Mouse (Mus musculus) intestine, embryonic 15.5 days (tissue): Measurements from ENCODE around the gene Mark4. TPM values are rescaled to one million over a fixed set of nuclear protein-coding genes. Genes with fewer than 3 reads are reported as not detected.

Experiments
- ATAC-seq: fragments of 200-750 bp; cut with Nextera tagmentation; 2 replicates; pipeline ENCODE4 v1.8.0; 2017; ENCODE audit warnings: moderate TSS enrichment, moderate library complexity
- H3K27ac ChIP-seq: fragments of 300-500 bp; sonication (generic); 2 replicates; pipeline ENCODE4 v1.5.1; 2015; ENCODE audit warnings: mild to moderate bottlenecking, inconsistent platforms
- H3K27me3 ChIP-seq: fragments of 300-500 bp; sonication (generic); replicated peaks from 2 replicates; pipeline ENCODE4 v1.6.1; 2015; ENCODE audit warnings: inconsistent platforms
- H3K36me3 ChIP-seq: fragments of 300-500 bp; sonication (generic); 2 replicates; pipeline ENCODE4 v1.6.1; 2015; ENCODE audit warnings: inconsistent platforms
- H3K4me1 ChIP-seq: fragments of 300-500 bp; sonication (generic); replicated peaks from 2 replicates; pipeline ENCODE4 v1.6.1; 2015; ENCODE audit warnings: inconsistent platforms
- H3K4me2 ChIP-seq: fragments of 300-500 bp; sonication (generic); replicated peaks from 2 replicates; pipeline ENCODE4 v1.6.1; 2015; ENCODE audit warnings: mild to moderate bottlenecking, inconsistent platforms
- H3K4me3 ChIP-seq: fragments of 300-500 bp; sonication (generic); replicated peaks from 2 replicates; pipeline ENCODE4 v1.5.1; 2015; ENCODE audit warnings: inconsistent platforms
- H3K9ac ChIP-seq: fragments of 300-500 bp; sonication (generic); 2 replicates; pipeline ENCODE4 v1.6.1; 2015; ENCODE audit warnings: inconsistent platforms
- H3K9me3 ChIP-seq: fragments of 300-500 bp; sonication (generic); 2 replicates; pipeline ENCODE4 v1.6.1; 2016; ENCODE audit warnings: inconsistent platforms
- WGBS: fragments of 180-500 bp; shearing (Covaris S2); methylation state at CpG from one replicate; pipeline ENCODE4 v1.1.7; 2015; 5-methylcytosine and 5-hydroxymethylcytosine counted together
- polyA plus RNA-seq: library from polyadenylated mRNA; unstranded; fragments of >200 nt; fragmentation: Nextera tagmentation; extraction: Ambion mirVana; gene quantifications from 2 replicates; pipeline ENCODE4 v1.2.1, GENCODE M21; 2015

The Mark4 gene
- polyA plus RNA-seq, 1 experiment from 2014 or later = 6.1 TPM

- Histone ChIP-seq H3K9me3 (no peaks in the 10 kb centered on the region), H3K4me1 (peaks cover 10% of the 10 kb centered on the region), H3K9ac (peak overlapping the region; percentile 37; the same call in 1 of the 2 replicates), H3K4me3 (peak overlapping the region; percentile 23; the same call in 1 of the 2 replicates), H3K27ac (no peak overlapping the region), H3K4me2 (peak overlapping the region; percentile 56), H3K36me3 (no peaks in the 10 kb centered on the region), H3K27me3 (peaks cover 46% of the 10 kb centered on the region)
- no peak for ATAC-seq
- WGBS = 3% methylated on average over 26 of the region's 26 CpGs
Measured at GRCm38 (mm10) chr7:19491731-19492130, 33.1 kb upstream of the Mark4 start.

DNA sequence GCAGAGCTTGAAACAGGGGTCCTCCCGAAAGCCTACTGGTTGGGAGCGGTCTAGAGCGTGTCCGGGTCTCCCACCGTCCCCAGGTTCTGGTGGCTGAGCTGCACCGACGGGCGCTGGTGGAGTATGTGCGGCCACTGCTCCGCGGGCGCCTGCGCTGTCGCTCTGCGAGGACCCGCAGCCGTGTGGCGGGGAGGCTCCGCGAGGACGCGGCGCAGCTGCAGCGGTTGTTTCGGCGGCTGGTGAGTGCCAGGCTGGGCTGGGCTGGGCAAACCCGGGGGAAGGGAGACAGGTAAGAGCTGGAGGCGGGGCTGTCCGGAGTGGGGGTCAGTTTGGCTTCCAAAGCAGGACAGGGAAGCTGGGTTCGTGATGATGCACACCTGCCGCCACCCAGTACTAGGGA lies 30.9 kb upstream of the Mark4 start:
- Histone ChIP-seq H3K4me2 (peak overlapping the region; percentile 8; the same call in 1 of the 2 replicates), H3K4me1 (peaks cover 10% of the 10 kb centered on the region), H3K9me3 (no peaks in the 10 kb centered on the region), H3K27me3 (peaks cover 46% of the 10 kb centered on the region), H3K4me3 (0 out of 2 replicates have a peak overlapping the region, but pooled peaks have one; percentile 6), H3K9ac (no peak overlapping the region), H3K27ac (no peak overlapping the region), H3K36me3 (no peaks in the 10 kb centered on the region)
- ATAC-seq = no peak
- WGBS = 11% methylated on average over 31 of the region's 31 CpGs

- Histone ChIP-seq H3K9me3 (no peaks in the 10 kb centered on the region), H3K4me1 (peaks cover 6% of the 10 kb centered on the region), H3K4me3 (no peak overlapping the region), H3K27me3 (peaks cover 38% of the 10 kb centered on the region), H3K36me3 (no peaks in the 10 kb centered on the region), H3K4me2 (no peak overlapping the region), H3K27ac (no peak overlapping the region), H3K9ac (no peak overlapping the region)
- ATAC-seq = no peak
- 89% methylated on average over 7 of the region's 7 CpGs for WGBS
Measured at GRCm38 (mm10) chr7:19486549-19486948, 27.9 kb upstream of the Mark4 start.

- H3K4me3 ChIP-seq = no peak overlapping the region
- H3K36me3 ChIP-seq = no peaks in the 10 kb centered on the region
- H3K9ac ChIP-seq = no peak overlapping the region
- peaks cover 28% of the 10 kb centered on the region for H3K27me3 ChIP-seq
- ATAC-seq = no peak
- no peaks in the 10 kb centered on the region for H3K9me3 ChIP-seq
- no peak overlapping the region for H3K27ac ChIP-seq
- no peak overlapping the region for H3K4me2 ChIP-seq
- 92% methylated on average over 1 of the region's 1 CpGs for WGBS
- H3K4me1 ChIP-seq = peaks cover 4% of the 10 kb centered on the region
Measured at GRCm38 (mm10) chr7:19485488-19485887, 26.9 kb upstream of the Mark4 start.

DNA sequence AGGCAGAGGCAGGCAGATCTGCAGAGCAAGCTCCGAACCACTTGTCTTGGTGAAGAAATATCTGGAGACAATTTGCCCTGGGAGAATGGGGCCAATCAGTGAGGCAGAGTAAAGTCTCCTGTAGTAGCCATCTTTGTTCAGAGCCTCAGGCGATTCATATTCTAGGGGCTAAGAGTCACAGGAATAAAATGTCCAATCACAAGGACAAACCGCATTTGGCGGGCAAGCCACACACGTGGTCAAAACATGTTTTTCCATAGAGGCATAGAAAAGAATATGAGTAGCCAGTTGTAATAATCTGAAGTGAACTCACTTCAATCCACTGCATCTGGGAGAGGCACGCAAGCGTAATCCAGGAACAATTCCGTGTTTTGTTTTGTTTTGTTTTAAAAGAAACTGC lies 24.7 kb upstream of the Mark4 start:
- Histone ChIP-seq H3K27me3 (peaks cover 9% of the 10 kb centered on the region), H3K36me3 (no peaks in the 10 kb centered on the region), H3K4me1 (no peaks in the 10 kb centered on the region), H3K4me3 (no peak overlapping the region), H3K4me2 (no peak overlapping the region), H3K27ac (no peak overlapping the region), H3K9me3 (no peaks in the 10 kb centered on the region), H3K9ac (no peak overlapping the region)
- ATAC-seq = no peak
- WGBS = 82% methylated on average over 8 of the region's 8 CpGs

- no peak overlapping the region for H3K27ac ChIP-seq
- H3K36me3 ChIP-seq = no peaks in the 10 kb centered on the region
- H3K9ac ChIP-seq = no peak overlapping the region
- 0 out of 2 replicates have a peak, but pooled peaks cover 3% of the 10 kb centered on the region for H3K4me1 ChIP-seq
- peaks cover 23% of the 10 kb centered on the region for H3K27me3 ChIP-seq
- H3K4me2 ChIP-seq = no peak overlapping the region
- WGBS = 25% methylated on average over 14 of the region's 14 CpGs
- H3K9me3 ChIP-seq = no peaks in the 10 kb centered on the region
- no peak overlapping the region for H3K4me3 ChIP-seq
- no peak for ATAC-seq
Measured at GRCm38 (mm10) chr7:19477624-19478384, 19.2 kb upstream of the Mark4 start.

- 60% methylated on average over 2 of the region's 2 CpGs for WGBS
- peaks cover 30% of the 10 kb centered on the region for H3K27me3 ChIP-seq
- no peak for ATAC-seq
Measured at GRCm38 (mm10) chr7:19477084-19477483, 18.5 kb upstream of the Mark4 start.

GRCm38 (mm10) chr7:19473875-19474443 lies 15.3 kb upstream of the Mark4 start:
- peaks cover 57% of the 10 kb centered on the region for H3K27me3 ChIP-seq
- H3K4me3 ChIP-seq = peak overlapping the region; percentile 57
- H3K4me2 ChIP-seq = peak overlapping the region; percentile 96
- WGBS = under 1% methylated on average over 88 of the region's 89 CpGs
- H3K27ac ChIP-seq = peak overlapping the region; percentile 70
- no peaks in the 10 kb centered on the region for H3K36me3 ChIP-seq
- 0 out of 2 replicates have a peak, but pooled peaks cover 3% of the 10 kb centered on the region for H3K4me1 ChIP-seq
- H3K9ac ChIP-seq = peak overlapping the region; percentile 54
- peak; percentile 92 for ATAC-seq
- no peaks in the 10 kb centered on the region for H3K9me3 ChIP-seq

More at GRCm38 (mm10) chr7:19477084-19477483, 18.5 kb upstream of the Mark4 start:
- Histone ChIP-seq H3K4me2 (no peak overlapping the region), H3K4me3 (no peak overlapping the region), H3K4me1 (0 out of 2 replicates have a peak, but pooled peaks cover 3% of the 10 kb centered on the region), H3K9me3 (no peaks in the 10 kb centered on the region), H3K9ac (no peak overlapping the region), H3K36me3 (no peaks in the 10 kb centered on the region), H3K27ac (no peak overlapping the region)

DNA sequence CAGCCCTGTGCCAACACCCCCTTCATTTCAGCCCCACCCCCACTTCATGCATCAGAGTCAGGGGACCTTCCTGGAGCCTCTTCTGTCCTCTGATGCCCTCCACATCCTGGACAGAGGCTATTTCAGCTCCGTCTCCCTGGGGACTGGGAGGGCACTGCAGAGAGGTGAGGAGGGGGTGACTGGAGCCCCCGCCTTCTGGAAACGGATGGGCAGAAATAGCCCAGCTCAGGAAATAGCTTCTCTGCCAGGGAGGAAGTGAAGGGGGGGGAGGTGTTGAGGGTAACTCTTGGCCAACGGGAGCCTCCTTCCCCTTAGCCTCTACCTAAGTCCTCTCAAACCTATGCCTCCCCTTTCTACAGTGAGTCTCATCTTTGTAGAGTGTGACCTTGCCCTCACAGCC lies 13.8 kb upstream of the Mark4 start:
- 36% methylated on average over 4 of the region's 4 CpGs for WGBS
- Histone ChIP-seq H3K36me3 (no peaks in the 10 kb centered on the region), H3K4me2 (no peak overlapping the region), H3K9ac (no peak overlapping the region), H3K4me3 (no peak overlapping the region), H3K27ac (no peak overlapping the region), H3K4me1 (0 out of 2 replicates have a peak, but pooled peaks cover 3% of the 10 kb centered on the region), H3K9me3 (no peaks in the 10 kb centered on the region), H3K27me3 (peaks cover 61% of the 10 kb centered on the region)
- ATAC-seq = no peak

- H3K4me1 ChIP-seq = 0 out of 2 replicates have a peak, but pooled peaks cover 3% of the 10 kb centered on the region
- no peak overlapping the region for H3K4me3 ChIP-seq
- no peaks in the 10 kb centered on the region for H3K9me3 ChIP-seq
- H3K36me3 ChIP-seq = no peaks in the 10 kb centered on the region
- no peak overlapping the region for H3K27ac ChIP-seq
- H3K9ac ChIP-seq = no peak overlapping the region
- 16% methylated on average over 14 of the region's 14 CpGs for WGBS
- H3K4me2 ChIP-seq = peak overlapping the region; percentile 26; the same call in 1 of the 2 replicates
- ATAC-seq = no peak
- peaks cover 62% of the 10 kb centered on the region for H3K27me3 ChIP-seq
Measured at GRCm38 (mm10) chr7:19470308-19470707, 11.7 kb upstream of the Mark4 start.

- Histone ChIP-seq H3K36me3 (no peaks in the 10 kb centered on the region), H3K27ac (no peak overlapping the region), H3K4me1 (0 out of 2 replicates have a peak, but pooled peaks cover 9% of the 10 kb centered on the region), H3K4me2 (no peak overlapping the region), H3K27me3 (peaks cover 57% of the 10 kb centered on the region), H3K9me3 (no peaks in the 10 kb centered on the region), H3K9ac (no peak overlapping the region), H3K4me3 (no peak overlapping the region)
- WGBS = 25% methylated on average over 23 of the region's 23 CpGs
- no peak for ATAC-seq
Measured at GRCm38 (mm10) chr7:19469404-19469803, 10.8 kb upstream of the Mark4 start.

DNA sequence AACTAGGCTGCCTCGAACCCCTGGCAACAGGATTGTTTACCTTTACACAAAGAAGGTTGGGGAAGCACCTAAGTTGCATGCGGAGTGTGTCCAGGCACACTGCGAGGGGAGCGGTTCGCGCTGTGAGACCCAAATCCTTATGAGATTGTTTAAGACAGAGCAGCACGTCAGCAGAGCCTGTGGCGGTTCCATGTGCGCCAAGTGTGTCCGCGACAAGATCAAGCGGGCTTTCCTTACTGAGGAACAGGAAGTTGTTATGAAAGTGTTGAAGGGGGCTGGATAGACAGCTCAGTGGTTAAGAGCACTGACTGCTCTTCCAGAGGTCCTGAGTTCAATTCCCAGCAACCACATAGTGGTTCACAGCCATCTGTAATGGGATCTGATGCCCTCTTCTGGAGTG lies 9.7 kb upstream of the Mark4 start:
- Histone ChIP-seq H3K4me1 (0 out of 2 replicates have a peak, but pooled peaks cover 8% of the 10 kb centered on the region), H3K9ac (no peak overlapping the region), H3K4me3 (no peak overlapping the region), H3K9me3 (no peaks in the 10 kb centered on the region), H3K4me2 (no peak overlapping the region), H3K36me3 (no peaks in the 10 kb centered on the region), H3K27ac (no peak overlapping the region), H3K27me3 (peaks cover 51% of the 10 kb centered on the region)
- WGBS = 66% methylated on average over 12 of the region's 12 CpGs
- ATAC-seq = no peak
